Mouse (Mus musculus) cerebellum, adult 2 months (tissue): ENCODE results near the gene Syt1.

ENCODE experiments used
- CTCF ChIP-seq: fragments of 200-500 bp; IDR thresholded peaks from 2 replicates; pipeline ENCODE4 v1.5.1; 2011; ENCODE audit warnings: low read depth, mild to moderate bottlenecking, control low read depth, low read length, moderate library complexity, borderline replicate concordance; ENCODE audit not compliant: insufficient read depth
- POLR2A ChIP-seq: fragments of 200-500 bp; IDR thresholded peaks from 2 replicates; pipeline ENCODE4 v1.6.1; 2011; ENCODE audit warnings: low read length, control low read depth, borderline replicate concordance; ENCODE audit not compliant: insufficient read depth

DNA sequence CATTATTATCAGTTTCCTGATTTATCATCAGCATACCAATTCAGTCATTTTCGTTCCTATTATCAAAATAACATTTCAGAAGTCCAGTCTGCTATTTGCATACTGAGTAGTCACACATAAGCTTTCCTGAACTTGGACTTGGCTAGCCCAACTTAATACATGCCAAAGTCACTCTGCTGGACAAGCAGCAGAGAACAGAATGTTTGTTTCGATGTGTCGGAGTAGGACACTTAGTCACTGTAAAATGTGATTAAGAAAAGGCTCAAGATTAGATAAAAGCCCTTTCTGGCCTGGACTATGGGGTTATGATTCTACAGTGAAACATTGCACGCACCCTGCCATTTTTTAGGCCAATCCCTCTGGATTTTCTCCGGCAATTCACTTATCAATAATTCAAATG, 114.3 kb downstream of the Syt1 start:
- TF ChIP-seq CTCF (no peak), POLR2A (no peak)
